Mouse (Mus musculus): ENCODE data around the gene Pias4.

Gene Pias4

DNA sequence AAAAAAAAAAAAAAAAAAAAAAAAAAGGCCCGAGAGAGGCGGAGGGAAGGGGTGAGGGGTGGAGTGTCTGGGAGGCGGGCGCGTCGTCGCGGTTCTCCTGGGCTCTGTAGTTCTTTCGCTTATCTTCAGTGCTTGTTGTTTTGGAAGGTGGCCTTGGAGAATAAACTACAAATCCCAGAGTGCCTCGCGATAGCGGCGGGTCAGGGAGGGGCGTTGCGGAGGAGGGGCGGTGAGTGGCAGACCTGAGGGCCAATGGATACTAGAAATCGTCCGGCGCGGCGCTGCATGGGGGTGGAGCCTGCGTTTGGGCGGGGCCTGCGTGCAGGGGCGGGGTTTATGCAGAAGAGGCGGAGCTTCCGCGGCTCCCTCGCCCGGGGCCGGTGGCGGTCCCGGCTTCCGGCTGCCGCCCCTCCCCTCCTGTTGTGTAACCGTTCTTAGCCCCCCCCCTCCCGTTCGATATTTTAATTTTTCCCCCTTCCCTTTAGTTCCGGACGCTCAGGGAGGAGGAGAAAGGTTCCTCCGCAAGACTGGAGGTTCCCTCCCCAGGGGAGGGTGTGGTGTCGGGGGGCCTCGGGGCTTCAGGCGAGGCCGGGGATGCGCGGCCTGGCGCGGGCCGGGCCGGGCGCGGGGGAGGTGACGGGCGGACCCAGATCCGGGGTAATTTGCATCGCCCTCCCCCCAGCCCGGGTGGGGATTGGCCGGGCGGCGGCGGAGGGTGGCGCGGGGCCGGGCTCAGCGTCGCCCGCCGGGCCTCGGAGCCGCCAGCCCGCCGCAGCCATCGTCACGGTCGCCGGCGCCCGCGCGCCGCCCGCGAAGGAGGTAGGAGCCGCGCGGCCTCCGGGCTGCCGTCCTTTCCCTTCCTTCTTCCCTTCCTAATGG lies 30.2 kb downstream of the Pias4 start:
- DNase-seq = peak; percentile 100

DNA sequence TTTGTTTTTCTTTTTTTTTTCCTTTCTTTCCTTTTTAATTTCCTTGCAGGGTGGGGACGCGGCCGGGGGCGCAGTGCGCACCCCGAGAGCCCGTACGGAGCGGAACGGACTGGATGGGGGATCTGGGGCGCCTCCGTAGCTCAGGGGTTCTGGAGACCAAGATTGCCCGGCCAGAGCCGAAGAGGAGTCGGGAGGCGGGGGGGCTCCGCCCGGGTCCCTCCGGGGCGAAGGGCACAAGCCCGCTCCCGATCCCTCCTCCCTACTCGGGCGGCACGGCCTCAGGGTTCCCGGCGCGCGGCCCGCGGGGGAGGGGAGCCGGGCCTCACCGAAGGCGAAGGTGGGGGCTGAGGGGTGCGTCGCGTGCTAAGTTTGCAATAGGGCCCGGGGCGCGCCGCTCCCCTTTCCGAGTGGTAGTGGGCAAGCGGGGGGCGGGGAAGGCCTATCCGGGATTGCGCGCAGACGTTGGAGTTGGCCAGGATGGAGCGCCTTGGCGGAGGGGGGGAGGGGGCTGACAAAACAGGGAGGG lies 31.0 kb downstream of the Pias4 start:
- DNase-seq = peak; percentile 99

DNA sequence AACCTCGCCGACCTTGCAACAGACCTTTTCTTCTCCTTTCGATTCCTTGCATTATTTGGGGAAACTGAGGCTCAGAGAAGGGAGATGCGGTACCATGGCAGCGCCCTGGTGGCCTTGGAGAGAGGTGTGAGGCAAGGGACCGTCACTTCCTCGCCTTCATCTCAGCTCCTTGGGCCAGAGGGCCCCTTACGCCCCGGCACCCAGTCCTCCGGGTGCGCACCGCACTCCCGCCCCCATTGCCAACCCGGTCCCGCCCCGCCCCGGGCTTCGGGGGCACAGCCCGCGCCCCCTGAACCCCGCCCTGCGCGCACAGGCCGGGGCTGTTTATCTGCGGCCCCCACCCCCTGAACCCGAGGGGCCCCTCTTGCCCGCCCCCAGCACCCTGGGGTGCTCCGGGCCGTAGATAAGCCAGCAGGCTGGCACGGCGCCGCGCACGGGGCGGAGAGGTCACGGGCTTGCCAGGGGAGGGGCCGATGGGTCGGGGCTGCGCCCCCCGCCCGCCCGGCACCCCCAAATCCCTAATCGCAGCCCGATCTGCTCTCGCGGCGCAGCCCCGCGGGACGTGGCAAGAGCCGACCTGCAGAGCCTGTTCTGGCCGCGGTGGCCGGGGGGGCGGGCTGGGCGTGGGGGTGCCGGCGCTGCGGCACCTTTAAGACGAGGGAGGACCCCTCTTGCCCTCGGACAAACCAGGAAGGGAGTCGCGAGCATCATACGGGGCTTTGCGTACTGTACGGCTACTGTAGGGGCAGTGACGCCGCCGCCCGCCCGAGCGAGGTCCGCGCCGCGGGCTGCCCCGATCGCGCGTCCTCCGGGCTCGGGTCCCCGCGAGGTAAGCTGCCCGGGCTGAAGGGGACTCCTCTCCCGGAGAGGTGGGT lies 31.7 kb downstream of the Pias4 start:
- peak; percentile 99 for DNase-seq

DNA sequence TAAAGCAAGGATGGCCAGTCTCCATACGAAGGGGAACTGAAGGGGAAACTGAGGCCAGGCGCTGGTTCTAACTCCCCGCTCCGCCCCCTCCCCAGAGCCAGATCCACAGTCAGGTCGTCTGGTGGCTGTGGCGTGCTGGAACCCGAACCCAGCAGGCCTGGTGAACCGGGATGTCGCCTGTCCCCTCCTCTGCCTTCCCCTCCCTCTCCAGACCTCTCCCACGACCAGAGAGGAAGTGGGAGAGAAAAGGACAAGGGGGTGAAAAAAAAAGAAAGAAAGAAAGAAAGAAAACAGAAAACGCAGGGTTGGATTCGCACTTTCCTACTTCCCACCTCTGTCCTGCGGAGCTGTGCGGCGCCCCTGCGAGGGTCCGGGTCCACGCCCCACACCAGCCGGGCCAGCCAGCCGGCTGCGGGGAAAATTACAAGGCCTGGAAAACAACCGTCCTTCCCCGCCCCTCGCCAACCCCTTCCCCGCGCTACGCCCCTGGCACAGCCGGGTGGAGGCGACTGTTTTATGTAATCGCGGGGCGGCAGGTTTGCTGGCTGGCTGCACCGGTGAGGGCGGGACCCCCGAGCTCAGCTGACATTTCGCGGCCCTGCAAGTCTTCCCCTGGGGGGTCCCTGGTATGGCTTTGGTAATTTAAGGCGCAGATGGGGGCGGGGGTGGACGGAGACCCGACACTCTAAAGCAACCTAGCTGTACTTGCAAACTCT lies 32.6 kb downstream of the Pias4 start, which contains the start of gene Zbtb7a:
TSS of gene Zbtb7a (plus strand) at position 255 of the 716 bp plus-strand sequence.
- DNase-seq = peak; percentile 97

DNA sequence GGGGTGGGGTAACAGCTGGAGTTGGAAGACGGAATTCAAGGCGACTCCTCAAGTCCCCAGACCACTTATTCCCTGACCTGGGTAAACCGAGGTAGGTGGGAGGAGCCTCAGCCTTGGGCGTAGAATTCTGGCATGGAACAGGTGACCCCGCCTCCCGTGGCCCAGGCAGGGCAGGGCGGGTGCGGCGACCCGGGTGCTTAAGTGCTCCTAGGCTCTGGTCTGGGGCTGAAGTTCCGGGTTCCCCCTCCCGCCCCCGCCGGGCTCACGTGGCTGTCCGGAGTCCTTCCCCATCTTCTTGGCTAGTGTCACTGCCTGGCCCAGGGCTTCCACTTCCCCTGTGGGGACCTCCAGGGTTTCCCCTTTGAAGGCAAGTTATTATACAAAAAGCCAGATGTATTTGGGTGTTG lies 33.5 kb downstream of the Pias4 start:
- peak; percentile 99 for DNase-seq

DNA sequence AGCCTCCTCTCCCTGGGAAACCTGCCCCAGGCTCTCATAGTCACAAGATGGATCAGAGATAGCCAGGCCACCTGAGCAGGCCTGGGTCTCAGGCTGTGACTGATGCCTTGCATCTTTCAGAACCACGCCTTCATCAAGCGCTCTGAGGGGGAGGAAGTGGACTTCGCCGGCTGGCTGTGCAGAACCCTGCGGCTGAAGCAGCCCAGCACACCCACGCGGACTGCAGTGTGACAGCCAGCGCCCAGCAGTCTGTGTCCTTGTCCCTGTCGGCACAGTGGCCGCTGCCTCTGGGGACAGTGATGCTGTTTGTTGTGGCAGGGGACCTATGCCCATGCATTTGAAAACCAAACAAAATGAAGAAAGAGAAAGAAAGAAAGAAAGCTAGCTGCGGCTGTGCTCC lies 44.2 kb downstream of the Pias4 start:
- DNase-seq = no peak

DNA sequence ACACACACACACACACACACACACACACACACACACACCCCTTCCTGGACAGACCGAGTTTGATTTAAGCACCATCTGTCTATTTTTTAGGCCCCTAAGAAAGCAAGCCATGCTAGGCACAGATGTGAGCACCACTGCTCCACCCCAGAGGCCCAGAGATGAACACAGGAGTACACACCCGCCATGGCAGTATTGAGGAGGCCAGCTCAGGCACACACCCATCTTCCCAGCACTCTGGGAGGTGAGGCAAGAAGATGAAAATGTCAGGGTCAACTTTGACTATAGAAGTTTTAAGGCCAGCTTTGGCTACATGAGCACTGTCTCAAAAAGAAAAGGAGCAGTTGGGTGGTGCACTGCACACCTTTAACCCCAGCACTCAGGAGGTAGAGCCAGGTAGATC lies 44.8 kb downstream of the Pias4 start:
- no peak for DNase-seq

DNA sequence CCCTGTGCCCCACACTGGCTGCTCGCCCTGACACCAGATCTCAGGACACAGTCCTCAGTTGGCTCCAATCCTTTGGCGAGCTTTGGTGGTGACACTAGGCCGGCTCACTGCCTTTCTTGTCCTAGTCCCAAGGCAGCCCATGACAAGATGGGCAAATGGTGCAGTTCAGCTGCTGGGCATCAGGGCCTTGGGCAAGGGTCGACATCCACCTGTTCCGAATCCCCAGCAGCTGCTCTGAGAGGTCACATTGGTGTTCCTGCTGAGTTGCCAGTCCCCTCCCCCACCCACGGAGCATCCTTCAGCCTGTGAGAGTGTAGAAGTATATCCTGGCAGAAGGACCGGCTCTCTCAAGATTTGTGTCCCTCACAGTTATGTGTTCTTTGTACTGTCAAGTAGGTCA lies 47.1 kb downstream of the Pias4 start:
- no peak for DNase-seq

DNA sequence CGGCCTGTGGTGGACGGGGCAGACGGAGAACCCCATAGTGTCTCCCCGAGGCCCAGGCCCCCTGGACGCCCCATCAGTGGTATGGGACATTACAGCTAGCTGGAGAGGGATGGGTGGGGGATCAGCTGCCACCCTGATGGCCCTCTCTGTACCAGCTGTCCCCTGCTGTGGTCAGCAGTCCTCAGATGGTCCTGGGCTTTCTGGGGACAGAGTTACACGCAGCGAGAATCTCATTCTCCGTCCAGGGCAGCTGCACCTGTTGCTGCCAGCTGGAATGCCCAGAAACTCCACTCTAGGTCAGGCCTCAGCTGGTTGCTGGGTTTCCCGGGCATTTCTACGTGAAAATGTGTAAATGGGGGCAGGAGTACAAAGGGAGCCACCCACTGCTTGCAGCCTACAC lies 48.1 kb downstream of the Pias4 start:
- no peak for DNase-seq

DNA sequence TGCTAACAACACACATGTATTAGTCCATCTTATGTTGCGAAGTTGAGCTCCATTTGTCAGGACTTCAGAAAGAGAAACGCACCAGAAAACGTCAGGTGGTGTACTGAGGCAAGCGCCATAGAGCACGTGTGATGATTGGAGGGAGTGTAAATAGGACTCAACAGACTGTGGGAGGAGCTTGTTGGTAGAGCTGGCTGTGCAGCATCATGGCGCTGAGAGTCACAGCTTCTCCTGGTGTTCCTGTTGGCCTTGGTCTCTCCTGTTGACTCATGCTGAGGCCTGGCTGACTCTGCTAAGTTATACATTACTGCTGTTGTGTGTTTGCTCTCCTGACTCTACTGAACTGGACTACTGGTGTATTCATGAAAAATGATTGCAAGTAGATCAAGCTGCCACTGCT lies 54.8 kb downstream of the Pias4 start:
- DNase-seq = no peak

DNA sequence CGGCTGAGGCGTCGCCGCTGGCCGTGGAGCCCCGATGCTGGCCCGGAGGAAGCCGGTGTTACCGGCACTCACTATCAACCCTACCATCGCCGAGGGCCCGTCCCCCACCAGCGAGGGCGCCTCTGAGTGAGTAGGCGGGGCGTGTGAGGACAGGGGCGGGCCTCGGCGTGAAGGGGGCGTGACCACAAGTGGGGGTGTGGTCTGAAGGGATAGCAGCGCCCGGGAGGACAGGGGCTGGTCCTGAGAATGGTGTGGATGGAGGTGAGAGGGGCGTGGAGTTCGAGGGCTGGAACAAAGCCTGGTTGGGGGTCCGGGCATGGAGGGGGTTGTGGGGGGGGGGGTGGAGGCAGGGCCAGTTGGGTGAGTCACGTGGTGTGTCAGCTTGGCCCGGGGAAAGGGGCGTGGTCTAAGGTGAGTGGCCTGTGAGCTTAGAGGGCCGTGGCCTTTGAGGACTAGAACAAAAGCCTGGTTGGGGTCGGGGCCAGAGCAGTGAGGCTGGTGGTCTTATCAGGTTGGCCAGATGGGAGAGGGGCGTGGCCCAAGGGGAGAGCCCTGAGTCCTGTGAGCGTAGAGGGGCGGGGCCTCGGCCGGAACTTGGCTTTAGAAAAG lies 61.5 kb downstream of the Pias4 start:
- peak; percentile 99 for DNase-seq

DNA sequence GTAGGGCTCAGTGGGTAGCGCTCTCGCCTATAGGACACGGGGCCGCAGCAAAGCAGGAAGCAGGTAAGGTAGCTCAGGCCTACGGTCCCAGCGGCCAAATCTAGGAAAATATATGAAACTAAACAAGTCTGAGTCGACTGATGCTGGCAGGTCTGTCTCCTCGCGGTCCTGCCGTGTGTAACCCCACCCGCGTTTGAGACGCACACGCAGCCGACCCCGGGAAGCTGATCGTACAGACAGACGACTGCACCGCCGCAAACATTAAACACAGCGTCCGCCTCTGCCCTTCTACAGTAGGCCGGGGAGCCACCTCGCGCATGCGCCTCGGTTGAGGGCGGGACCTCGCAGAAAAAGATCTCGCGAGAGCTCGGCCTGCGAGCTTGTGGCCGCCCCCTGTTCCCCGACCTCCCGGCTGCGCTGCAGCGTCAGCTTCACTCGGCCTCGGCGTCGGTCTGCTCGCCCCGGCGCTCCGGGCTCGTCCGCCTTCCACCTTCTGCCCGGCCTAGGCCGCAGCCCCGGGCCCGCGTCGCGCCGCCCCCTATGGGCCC lies 62.1 kb downstream of the Pias4 start, which contains the start of gene Map2k2:
TSS of gene Map2k2 (plus strand) at position 351 of the 548 bp plus-strand sequence.
- peak; percentile 100 for DNase-seq

Data from heart, adult 11 months (tissue).